Mouse (Mus musculus) embryo, embryonic 9.5 days (tissue): ENCODE measurements around the gene Aars.
"Not testable (repeated sequence)": the region's sequence is repeated elsewhere in the genome, so short reads cannot be mapped to it uniquely, and the experiment has no call there.

Experiments
- DNase-seq: peaks from one replicate; pipeline ENCODE4 v3.0.0-alpha.2; 2017; ENCODE audit errors: extremely low spot score

Gene Aars

GRCm38 (mm10) chr8:111032916-111033315, at the start of gene Aars:
TSS of gene Aars (plus strand) at chr8:111033144.
- DNase-seq: no peak

GRCm38 (mm10) chr8:110987805-110988744, 44.9 kb upstream of the Aars start:
- no peak for DNase-seq

GRCm38 (mm10) chr8:110990017-110990416, 42.9 kb upstream of the Aars start:
- no peak for DNase-seq

- DNase-seq: peak; percentile 5
Measured at GRCm38 (mm10) chr8:110996641-110997430, 36.1 kb upstream of the Aars start.

GRCm38 (mm10) chr8:110997547-110998531, 35.1 kb upstream of the Aars start, which contains the start of gene Ddx19a:
TSS of gene Ddx19a (minus strand) at chr8:110997800.
- DNase-seq: peak; percentile 88

GRCm38 (mm10) chr8:111010230-111010991, 22.5 kb upstream of the Aars start:
- DNase-seq: not testable (repeated sequence)

GRCm38 (mm10) chr8:111026609-111027008, 6.3 kb upstream of the Aars start:
- not testable (repeated sequence) for DNase-seq

- DNase-seq: peak; percentile 84
Measured at GRCm38 (mm10) chr8:111027391-111027937, 5.5 kb upstream of the Aars start.

GRCm38 (mm10) chr8:111029589-111029988, 3.4 kb upstream of the Aars start:
- no peak for DNase-seq

- DNase-seq: no peak
Measured at GRCm38 (mm10) chr8:111030045-111030444, 2.9 kb upstream of the Aars start.

- DNase-seq: no peak
Measured at GRCm38 (mm10) chr8:111031572-111031971, 1.4 kb upstream of the Aars start, which contains the start of gene Ddx19b. TSS of gene Ddx19b (minus strand) at chr8:111031751.

- peak; percentile 97 for DNase-seq
Measured at GRCm38 (mm10) chr8:111033482-111034215, 705 bp downstream of the Aars start.

GRCm38 (mm10) chr8:111034276-111034675, 1.3 kb downstream of the Aars start:
- no peak for DNase-seq

- DNase-seq: no peak
Measured at GRCm38 (mm10) chr8:111036591-111036990, 3.6 kb downstream of the Aars start.

GRCm38 (mm10) chr8:111042546-111042945, 9.6 kb downstream of the Aars start:
- DNase-seq: no peak

- DNase-seq: no peak
Measured at GRCm38 (mm10) chr8:111044003-111044734, 11.2 kb downstream of the Aars start.

GRCm38 (mm10) chr8:111048694-111049093, 15.8 kb downstream of the Aars start:
- DNase-seq: no peak

- DNase-seq: no peak
Measured at GRCm38 (mm10) chr8:111049106-111049505, 16.2 kb downstream of the Aars start.
